Mouse (Mus musculus) thymus, adult 2 months (tissue): ENCODE results near the gene Trpc7.

Experiments
- CTCF ChIP-seq: fragments of 200-500 bp; IDR thresholded peaks from 2 replicates; pipeline ENCODE4 v1.5.1; 2012; ENCODE audit warnings: mild to moderate bottlenecking, control low read depth, low read length, moderate library complexity, borderline replicate concordance; ENCODE audit not compliant: control insufficient read depth, poor library complexity, insufficient read depth; ENCODE audit errors: extremely low read depth
- POLR2A ChIP-seq: fragments of 200-500 bp; IDR thresholded peaks from 2 replicates; pipeline ENCODE4 v1.6.1; 2012; ENCODE audit warnings: mild to moderate bottlenecking, low read length, control low read depth, moderate library complexity; ENCODE audit not compliant: control insufficient read depth, poor library complexity, insufficient read depth; ENCODE audit errors: extremely low read depth

DNA sequence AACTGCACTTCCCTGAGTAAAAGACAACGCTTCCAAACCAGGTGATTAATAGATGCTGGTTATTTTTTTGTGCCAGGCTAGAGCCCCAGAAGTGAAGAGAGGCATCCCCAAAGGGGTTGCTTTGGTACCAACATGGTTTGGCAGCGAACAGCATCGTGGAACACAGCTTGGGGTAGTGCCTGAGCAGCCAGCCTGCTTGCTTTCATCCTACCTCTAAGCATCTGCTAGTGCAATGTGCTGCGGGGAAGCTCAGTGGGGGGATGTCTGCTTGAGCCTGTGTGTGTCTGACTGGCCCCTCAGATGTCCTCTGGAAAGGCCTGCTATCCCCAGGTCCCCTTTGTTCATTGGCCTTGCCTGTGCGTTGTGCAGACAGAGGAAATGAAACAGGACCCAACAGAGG is 42.4 kb downstream of the Trpc7 start:
- TF ChIP-seq POLR2A (no peak), CTCF (no peak)
